Mouse (Mus musculus) liver, embryonic 13.5 days (tissue): Measurements from ENCODE around the gene Nmur1. TPM values are rescaled to one million over a fixed set of nuclear protein-coding genes. Genes with fewer than 3 reads are reported as not detected.
A peak's percentile ranks its signal among the peaks of the same experiment; 100 is the strongest.
"Not testable (repeated sequence)": the region's sequence is repeated elsewhere in the genome, so short reads cannot be mapped to it uniquely, and the experiment has no call there.

ENCODE experiments used
- ATAC-seq: fragments of 200-750 bp; cut with Nextera tagmentation; 2 replicates; pipeline ENCODE4 v1.8.0; 2017; ENCODE audit warnings: low read depth, mild to moderate bottlenecking, moderate number of reproducible peaks, moderate library complexity
- DNase-seq: peaks from one replicate; pipeline ENCODE4 v3.0.0; 2022
- H3K27ac ChIP-seq: fragments of 300-500 bp; sonication (generic); 2 replicates; pipeline ENCODE4 v1.5.1; 2015; ENCODE audit warnings: moderate library complexity, mild to moderate bottlenecking, inconsistent platforms
- H3K27me3 ChIP-seq: fragments of 300-500 bp; sonication (generic); 2 replicates; pipeline ENCODE4 v1.6.1; 2015; ENCODE audit warnings: mild to moderate bottlenecking, inconsistent platforms
- H3K36me3 ChIP-seq: fragments of 300-500 bp; sonication (generic); 2 replicates; pipeline ENCODE4 v1.6.1; 2015; ENCODE audit warnings: mild to moderate bottlenecking, inconsistent platforms
- H3K4me1 ChIP-seq: fragments of 300-500 bp; sonication (generic); replicated peaks from 2 replicates; pipeline ENCODE4 v1.6.1; 2015; ENCODE audit warnings: inconsistent platforms
- H3K4me2 ChIP-seq: fragments of 300-500 bp; sonication (generic); 2 replicates; pipeline ENCODE4 v1.6.1; 2015; ENCODE audit warnings: inconsistent platforms, mild to moderate bottlenecking, moderate library complexity
- H3K4me3 ChIP-seq: fragments of 300-500 bp; sonication (generic); replicated peaks from 2 replicates; pipeline ENCODE4 v1.5.1; 2015; ENCODE audit warnings: mild to moderate bottlenecking, inconsistent platforms
- H3K9ac ChIP-seq: fragments of 300-500 bp; sonication (generic); 2 replicates; pipeline ENCODE4 v1.6.1; 2015; ENCODE audit warnings: mild to moderate bottlenecking, inconsistent platforms
- H3K9me3 ChIP-seq: fragments of 300-500 bp; sonication (generic); replicated peaks from 2 replicates; pipeline ENCODE4 v1.6.1; 2016; ENCODE audit warnings: inconsistent platforms
- WGBS: fragments of 180-500 bp; shearing (Covaris S2); methylation state at CpG from one replicate; pipeline ENCODE4 v1.1.7; 2015; ENCODE audit not compliant: insufficient replicate concordance; 5-methylcytosine and 5-hydroxymethylcytosine counted together
- polyA plus RNA-seq: library from polyadenylated mRNA; unstranded; fragments of >200 nt; fragmentation: Nextera tagmentation; extraction: Ambion mirVana; gene quantifications from 2 replicates; pipeline ENCODE4 v1.2.1, GENCODE M21; 2015

The Nmur1 gene
- polyA plus RNA-seq: not detected in 2 replicates

- ATAC-seq (no peak), DNase-seq (no peak)
- Histone ChIP-seq H3K36me3 (no peaks in the 10 kb centered on the region), H3K4me1 (no peaks in the 10 kb centered on the region), H3K9me3 (no peaks in the 10 kb centered on the region), H3K9ac (no peak within 1 kb of the TSS), H3K27ac (no peak within 1 kb of the TSS), H3K4me3 (no peak within 1 kb of the TSS), H3K4me2 (no peak within 1 kb of the TSS), H3K27me3 (no peaks in the 10 kb centered on the region)
- WGBS: 79% methylated on average over 8 of the region's 8 CpGs
These were observed at the start of gene Nmur1, which contains the start of gene Tex44 for GRCm38 (mm10) chr1:86426128-86426527. Gene Nmur1, minus strand, starts transcription at chr1:86426228. Gene Tex44, plus strand, starts transcription at chr1:86426329.

- ATAC-seq (no peak), DNase-seq (no peak)
- Histone ChIP-seq H3K36me3 (no peaks in the 10 kb centered on the region), H3K9ac (peak overlapping the region; percentile 73), H3K27me3 (no peaks in the 10 kb centered on the region), H3K27ac (peak overlapping the region; percentile 89), H3K4me2 (peak overlapping the region; percentile 76; the same call in 1 of the 2 replicates), H3K4me3 (no peak overlapping the region), H3K4me1 (peaks cover 56% of the 10 kb centered on the region), H3K9me3 (no peaks in the 10 kb centered on the region)
- 77% methylated on average over 18 of the region's 18 CpGs for WGBS
These were observed 47.2 kb upstream of the Nmur1 start for GRCm38 (mm10) chr1:86473109-86473760.

DNA sequence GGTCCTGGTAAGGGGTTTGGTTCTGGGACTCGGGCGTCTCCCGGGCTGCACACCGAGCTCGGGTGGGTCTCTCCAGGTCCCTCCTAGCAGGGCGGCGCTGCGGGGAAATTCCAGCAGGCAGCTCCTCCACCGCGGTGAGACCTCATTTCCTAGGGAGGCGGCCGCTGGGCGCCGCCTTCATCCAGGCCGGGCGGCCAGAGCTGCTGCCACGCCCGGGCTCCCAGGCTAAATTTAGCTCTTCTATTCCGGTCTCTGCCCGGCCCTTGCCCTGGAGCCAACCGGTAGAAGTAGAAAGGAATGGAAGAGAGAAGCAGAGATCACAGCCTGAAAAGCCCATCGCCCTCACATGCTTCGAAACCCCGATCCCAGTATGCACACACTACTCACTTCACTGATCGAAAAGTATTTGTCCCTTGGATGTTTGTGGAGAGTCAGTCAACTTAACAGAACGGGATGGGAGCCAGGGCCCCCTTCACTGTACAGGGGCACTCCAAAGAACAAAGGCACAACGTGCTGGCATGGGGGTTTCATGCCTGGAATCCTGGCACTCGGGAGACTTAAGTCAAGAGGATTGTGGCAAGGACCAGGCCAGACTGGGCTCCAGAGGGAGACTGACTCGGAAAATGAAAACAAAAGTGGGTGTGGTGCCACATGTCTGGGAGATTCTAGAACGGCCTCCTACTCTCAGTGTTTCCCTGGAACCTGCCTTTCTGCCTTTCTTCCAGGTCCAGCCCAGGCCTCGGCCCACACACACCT lies 46.3 kb upstream of the Nmur1 start:
- H3K27me3 ChIP-seq: no peaks in the 10 kb centered on the region
- H3K36me3 ChIP-seq: no peaks in the 10 kb centered on the region
- ATAC-seq (peak; percentile 83), DNase-seq (peak; percentile 61)
- H3K4me1 ChIP-seq: peaks cover 47% of the 10 kb centered on the region
- WGBS: 6% methylated on average over 31 of the region's 31 CpGs
- H3K9ac ChIP-seq: peak overlapping the region; percentile 73
- H3K9me3 ChIP-seq: no peaks in the 10 kb centered on the region
- H3K27ac ChIP-seq: peak overlapping the region; percentile 89
- peak overlapping the region; percentile 76 for H3K4me2 ChIP-seq
- H3K4me3 ChIP-seq: peak overlapping the region; percentile 49

DNA sequence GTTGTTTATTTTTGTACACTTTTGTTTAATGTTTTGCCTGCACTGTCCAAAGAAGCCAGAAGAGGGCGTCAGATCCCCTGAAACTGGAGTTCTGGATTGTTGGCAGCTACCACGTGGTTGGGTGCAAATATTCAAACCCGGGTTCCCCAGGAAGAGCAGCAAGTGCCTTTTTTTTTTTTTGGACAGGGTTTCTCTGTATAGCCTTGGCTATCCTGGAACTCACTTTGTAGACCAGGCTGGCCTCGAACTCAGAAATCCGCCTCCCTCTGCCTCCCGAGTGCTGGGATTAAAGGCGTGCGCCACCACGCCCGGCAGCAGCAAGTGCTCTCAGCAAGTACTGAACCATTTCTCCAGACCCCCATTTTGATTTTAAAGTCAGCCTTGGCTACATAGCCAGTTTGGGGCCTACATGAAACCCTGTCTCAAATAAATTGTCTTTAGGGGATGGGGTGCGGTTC lies 45.5 kb upstream of the Nmur1 start:
- ATAC-seq, H3K36me3 ChIP-seq, H3K27me3 ChIP-seq, H3K9me3 ChIP-seq, DNase-seq: not testable (repeated sequence)
- H3K4me3 ChIP-seq: peak overlapping the region; percentile 49; the same call in 1 of the 2 replicates
- H3K27ac ChIP-seq: peak overlapping the region; percentile 89
- peaks cover 44% of the 10 kb centered on the region for H3K4me1 ChIP-seq
- peak overlapping the region; percentile 76 for H3K4me2 ChIP-seq
- WGBS: 49% methylated on average over 11 of the region's 11 CpGs
- H3K9ac ChIP-seq: peak overlapping the region; percentile 73

- ATAC-seq (peak; percentile 72), DNase-seq (no peak)
- 42% methylated on average over 12 of the region's 12 CpGs for WGBS
- Histone ChIP-seq H3K9ac (peak overlapping the region; percentile 26; the same call in 1 of the 2 replicates), H3K27me3 (no peaks in the 10 kb centered on the region), H3K27ac (peak overlapping the region; percentile 89), H3K9me3 (no peaks in the 10 kb centered on the region), H3K4me1 (peaks cover 44% of the 10 kb centered on the region), H3K4me2 (peak overlapping the region; percentile 32), H3K4me3 (no peak overlapping the region), H3K36me3 (no peaks in the 10 kb centered on the region)
These were observed 44.6 kb upstream of the Nmur1 start for GRCm38 (mm10) chr1:86470519-86471181.

- Histone ChIP-seq H3K4me1 (peaks cover 46% of the 10 kb centered on the region), H3K4me3 (no peak overlapping the region), H3K27me3 (no peaks in the 10 kb centered on the region), H3K9ac (no peak overlapping the region), H3K9me3 (no peaks in the 10 kb centered on the region), H3K4me2 (no peak overlapping the region), H3K27ac (peak overlapping the region; percentile 89), H3K36me3 (no peaks in the 10 kb centered on the region)
- 91% methylated on average over 4 of the region's 4 CpGs for WGBS
- no peak for DNase-seq
- ATAC-seq: no peak
These were observed 43.8 kb upstream of the Nmur1 start for GRCm38 (mm10) chr1:86469876-86470275.

- Histone ChIP-seq H3K27me3 (no peaks in the 10 kb centered on the region), H3K9ac (no peak overlapping the region), H3K4me2 (no peak overlapping the region), H3K4me3 (no peak overlapping the region), H3K4me1 (peaks cover 36% of the 10 kb centered on the region), H3K9me3 (no peaks in the 10 kb centered on the region), H3K27ac (no peak overlapping the region), H3K36me3 (no peaks in the 10 kb centered on the region)
- 76% methylated on average over 8 of the region's 8 CpGs for WGBS
- DNase-seq (no peak), ATAC-seq (no peak)
These were observed 41.4 kb upstream of the Nmur1 start for GRCm38 (mm10) chr1:86467416-86467815.

DNA sequence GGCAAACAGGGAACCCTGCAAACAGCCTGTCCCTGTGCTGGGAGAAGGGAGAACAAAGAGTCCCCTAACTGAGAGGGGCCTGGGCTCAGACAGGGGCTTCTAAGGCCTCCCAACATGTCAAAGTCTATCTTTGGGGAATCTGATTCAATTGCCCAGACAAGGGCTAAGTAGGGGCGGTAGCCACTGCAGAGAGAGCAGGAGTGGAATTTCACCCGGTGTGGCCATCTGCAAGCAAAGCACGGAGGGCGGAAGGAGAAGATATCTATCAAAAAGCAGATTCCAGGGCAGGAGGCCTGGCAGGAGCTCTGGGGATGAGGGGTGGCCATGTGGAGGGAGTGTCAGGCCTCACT lies 38.8 kb upstream of the Nmur1 start:
- Histone ChIP-seq H3K4me3 (no peak overlapping the region), H3K27me3 (no peaks in the 10 kb centered on the region), H3K4me1 (peaks cover 12% of the 10 kb centered on the region), H3K4me2 (no peak overlapping the region), H3K9me3 (no peaks in the 10 kb centered on the region), H3K27ac (no peak overlapping the region), H3K36me3 (no peaks in the 10 kb centered on the region), H3K9ac (0 out of 2 replicates have a peak overlapping the region, but pooled peaks have one; percentile 7)
- DNase-seq (no peak), ATAC-seq (no peak)
- WGBS: 55% methylated on average over 4 of the region's 4 CpGs

- ATAC-seq (no peak), DNase-seq (no peak)
- no peak overlapping the region for H3K4me2 ChIP-seq
- H3K27ac ChIP-seq: no peak overlapping the region; the same call in 1 of the 2 replicates
- H3K36me3 ChIP-seq: no peaks in the 10 kb centered on the region
- H3K4me3 ChIP-seq: no peak overlapping the region
- no peak overlapping the region for H3K9ac ChIP-seq
- H3K9me3 ChIP-seq: no peaks in the 10 kb centered on the region
- H3K27me3 ChIP-seq: no peaks in the 10 kb centered on the region
- peaks cover 7% of the 10 kb centered on the region for H3K4me1 ChIP-seq
- WGBS: 75% methylated on average over 9 of the region's 9 CpGs
These were observed 38.3 kb upstream of the Nmur1 start for GRCm38 (mm10) chr1:86464223-86464874.

DNA sequence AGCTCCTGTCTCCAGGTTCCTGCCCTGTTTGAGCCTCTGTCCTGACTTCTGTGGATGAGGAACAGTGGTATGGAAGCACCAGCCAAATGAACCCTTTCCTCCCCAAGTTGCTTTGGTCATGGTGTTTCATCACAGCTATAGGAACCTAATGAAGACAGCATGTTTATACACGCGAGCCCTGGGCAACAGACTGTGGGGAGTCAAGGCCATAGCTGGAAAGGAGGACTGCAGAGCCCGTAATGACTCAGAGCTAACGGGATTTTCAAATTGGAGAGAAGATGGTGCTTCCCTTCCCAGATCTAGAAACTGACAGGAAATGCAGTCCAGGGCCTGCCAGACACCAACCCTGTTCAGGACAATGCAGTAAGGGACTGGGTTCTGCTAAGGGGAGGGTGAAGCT lies 33.3 kb upstream of the Nmur1 start:
- Histone ChIP-seq H3K4me1 (peaks cover 6% of the 10 kb centered on the region), H3K36me3 (no peaks in the 10 kb centered on the region), H3K27me3 (no peaks in the 10 kb centered on the region), H3K4me2 (no peak overlapping the region), H3K27ac (no peak overlapping the region), H3K9ac (no peak overlapping the region), H3K9me3 (no peaks in the 10 kb centered on the region), H3K4me3 (no peak overlapping the region)
- no peak for ATAC-seq
- WGBS: 69% methylated on average over 4 of the region's 4 CpGs
- DNase-seq: no peak
